Mouse (Mus musculus): ENCODE results near the gene Vps16.

- TF ChIP-seq POLR2A (IDR thresholded peaks at IDR 0.05; ENCODE audit: low read depth, low read length): no peak
- no peak for TF ChIP-seq CTCF (IDR thresholded peaks at IDR 0.05; ENCODE audit: extremely low read depth, insufficient read length, insufficient replicate concordance, low read depth, low read length)
These were observed 37.3 kb downstream of the Vps16 start for GRCm38 (mm10) chr2:130461287-130462071.

Measured in small intestine, adult 2 months (tissue).